Mouse (Mus musculus) right cerebral cortex, adult 2 months (tissue): ENCODE data around the gene Adgrg5.

ENCODE experiments used
- DNase-seq, 2 experiments: peaks; one replicate each; pipeline ENCODE4 v3.0.0; 2021 to 2022; ENCODE audit warnings: low spot score in 2 of 2

The Adgrg5 gene

GRCm38 (mm10) chr8:94967071-94967470, 43.6 kb downstream of the Adgrg5 start:
- no peak for DNase-seq

DNA sequence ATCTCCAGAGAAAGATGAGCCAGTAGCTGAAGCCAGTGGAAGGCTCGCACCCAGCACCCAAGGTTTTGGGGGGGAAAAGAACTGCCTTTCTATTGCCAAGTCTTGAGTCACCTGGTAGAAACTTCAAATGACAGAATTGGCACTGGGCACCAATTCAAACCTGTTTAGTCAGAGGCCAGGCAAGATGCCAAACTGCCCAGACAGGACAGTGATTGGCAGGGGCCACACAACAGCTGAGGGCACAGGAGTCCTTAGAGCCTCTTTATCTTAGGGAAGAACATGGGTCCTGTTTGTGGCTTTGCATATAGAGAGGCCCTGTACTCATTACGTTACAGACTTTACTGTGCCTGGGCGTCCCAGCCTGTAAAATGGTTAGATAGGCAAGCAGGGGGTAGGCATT, 44.1 kb downstream of the Adgrg5 start:
- DNase-seq, result no peak

DNA sequence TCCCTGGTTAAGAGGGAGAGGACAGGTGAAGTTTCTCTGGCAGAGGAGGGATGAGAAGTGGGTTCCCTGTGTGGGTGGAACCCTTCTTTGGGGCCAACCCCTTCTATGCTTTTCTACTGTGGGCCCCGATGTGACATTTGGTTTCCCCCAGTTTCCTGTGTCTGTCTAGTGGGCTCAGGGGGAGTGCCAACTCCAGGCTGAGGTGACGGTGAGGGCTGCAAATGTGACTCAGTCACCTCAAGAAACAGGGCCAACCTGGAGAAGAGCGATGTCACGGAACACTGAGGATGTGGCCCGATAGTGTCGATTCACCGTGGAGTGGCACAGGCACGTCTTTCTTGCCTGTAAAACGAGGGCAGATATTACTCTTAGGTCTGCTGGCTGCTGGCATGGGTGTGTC, 49.8 kb downstream of the Adgrg5 start:
- DNase-seq, result no peak

GRCm38 (mm10) chr8:94973786-94974185, 50.3 kb downstream of the Adgrg5 start:
- DNase-seq, result no peak

DNA sequence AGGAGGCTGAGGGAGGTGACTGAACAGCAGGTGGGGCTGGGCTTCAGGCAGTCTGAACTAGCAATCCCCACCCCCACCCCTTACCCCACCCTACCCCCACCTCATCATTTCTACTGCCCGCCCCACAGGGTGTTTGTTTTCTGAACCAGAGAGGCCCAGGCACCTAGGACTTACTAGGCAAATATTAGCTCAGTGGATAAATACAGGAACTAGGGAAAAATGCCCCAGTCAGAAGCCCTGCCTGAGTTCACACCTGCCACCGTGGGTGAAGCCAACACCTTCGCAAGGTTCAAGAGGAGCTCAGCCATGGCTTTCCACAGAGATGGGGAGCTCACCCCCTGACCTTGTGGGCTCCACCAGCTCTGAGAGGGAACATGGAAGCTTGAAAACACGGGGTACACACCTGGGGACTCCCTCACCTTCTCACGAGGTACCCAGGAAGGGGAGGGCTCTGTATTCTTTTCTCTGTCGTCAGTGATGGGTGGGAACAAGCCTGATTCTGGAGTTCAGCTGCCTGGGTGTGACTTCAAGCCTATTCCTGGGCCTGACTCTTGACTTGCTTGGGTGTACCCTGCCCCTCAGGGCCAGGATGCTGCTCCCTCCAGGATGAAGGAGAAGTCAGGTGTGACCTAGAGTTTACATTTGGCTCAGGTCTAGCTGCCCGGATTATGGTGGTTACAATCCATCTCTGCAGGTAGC, 51.1 kb downstream of the Adgrg5 start, which contains the start of gene Adgrg1:
TSS of gene Adgrg1 (plus strand) at position 285 of the 699 bp plus-strand sequence.
- no peak for DNase-seq

- DNase-seq, result no peak
Observed at GRCm38 (mm10) chr8:94976651-94977417, 53.3 kb downstream of the Adgrg5 start.

DNA sequence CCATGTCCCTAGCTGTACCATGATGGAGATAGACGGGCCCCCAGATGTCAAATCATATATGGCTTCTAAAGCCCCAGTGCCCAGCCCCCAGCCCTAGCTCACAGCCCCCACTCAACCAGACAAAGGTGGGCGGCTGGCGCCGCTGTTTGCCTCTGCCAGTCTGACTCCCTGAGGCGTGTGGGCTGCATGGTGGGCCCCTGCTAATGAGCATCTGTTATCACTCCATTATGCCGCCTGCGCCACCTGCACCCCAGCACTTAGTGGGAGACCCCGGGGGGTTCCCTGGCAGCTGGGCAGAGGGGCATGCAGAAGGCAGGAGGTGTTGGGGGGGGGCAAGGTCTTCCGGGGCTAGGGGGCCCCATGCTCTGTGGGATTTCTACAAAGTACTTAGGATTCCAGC, 54.6 kb downstream of the Adgrg5 start:
- no peak for DNase-seq

DNA sequence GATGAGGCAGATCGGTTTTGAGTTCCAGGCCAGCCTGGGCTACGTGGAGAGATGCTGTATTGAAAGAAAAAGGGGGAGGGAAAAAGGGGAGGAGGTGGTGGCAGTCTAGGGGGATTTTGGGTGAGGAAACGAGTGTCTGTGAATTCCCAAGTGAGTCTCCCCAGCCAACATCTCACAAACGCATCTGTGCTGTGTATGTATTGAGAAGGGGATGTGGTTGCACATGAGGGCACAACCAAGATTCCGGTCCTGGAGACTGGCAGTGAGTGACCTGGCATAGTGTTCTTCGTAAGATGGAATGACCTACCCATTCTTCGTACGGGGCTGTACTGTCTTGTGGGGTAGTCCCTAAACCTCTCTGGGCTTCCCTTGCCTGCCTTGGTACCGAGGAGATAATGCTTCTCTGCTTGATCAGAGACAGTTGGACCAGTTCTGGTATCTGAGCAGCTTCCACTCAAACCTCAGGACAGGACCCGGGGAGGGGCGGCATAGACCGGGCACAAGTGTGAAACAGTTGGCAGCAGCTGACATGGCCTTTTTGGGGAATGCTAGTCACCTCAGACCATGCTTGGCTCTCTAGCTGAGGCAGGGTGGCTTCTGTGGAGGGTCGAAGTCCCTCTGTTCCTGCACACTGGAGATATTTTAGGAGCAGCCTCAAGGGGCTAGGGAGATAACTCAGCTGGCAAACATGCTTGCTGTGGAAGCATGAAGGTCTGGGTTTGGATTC, 55.3 kb downstream of the Adgrg5 start:
- no peak for DNase-seq

DNA sequence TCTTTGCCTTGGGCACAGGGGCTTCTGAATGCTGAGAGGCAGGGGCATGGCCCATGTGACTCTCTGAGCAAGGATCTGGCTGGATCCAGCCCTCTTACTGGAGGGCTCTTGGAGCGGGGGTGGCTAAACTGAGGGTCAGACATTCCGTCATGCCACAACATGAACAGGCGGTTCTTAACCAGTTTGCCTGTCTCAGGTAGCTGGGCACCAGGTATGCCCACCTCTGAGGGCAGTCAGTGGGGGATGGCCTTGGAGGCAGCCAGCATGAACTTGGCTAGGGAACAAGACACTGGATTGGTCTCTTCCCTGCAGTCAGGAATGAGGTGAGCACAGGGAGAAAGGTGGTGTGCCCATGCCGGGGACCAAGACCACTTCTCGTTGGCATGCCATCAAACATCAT, 56.7 kb downstream of the Adgrg5 start:
- no peak for DNase-seq

DNA sequence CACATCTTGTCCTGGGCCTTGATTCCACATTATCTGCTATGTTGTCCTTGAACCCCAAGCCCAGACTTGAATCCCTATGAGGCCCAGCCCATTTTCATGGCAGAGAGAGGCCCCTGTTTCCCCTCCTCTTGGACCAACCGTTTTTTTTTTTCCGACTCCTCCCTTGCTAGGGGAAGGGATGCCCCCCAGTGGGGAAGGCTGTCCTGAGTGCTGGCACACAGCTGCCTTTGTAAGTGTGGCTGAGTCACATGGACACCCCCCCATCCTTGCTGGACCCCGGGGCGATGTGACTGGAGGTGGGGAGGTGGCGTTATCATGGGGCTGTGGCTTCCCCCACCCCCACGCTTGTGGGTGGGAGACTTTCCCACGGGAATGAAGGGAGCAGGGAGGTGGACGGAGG, 57.5 kb downstream of the Adgrg5 start:
- no peak for DNase-seq

DNA sequence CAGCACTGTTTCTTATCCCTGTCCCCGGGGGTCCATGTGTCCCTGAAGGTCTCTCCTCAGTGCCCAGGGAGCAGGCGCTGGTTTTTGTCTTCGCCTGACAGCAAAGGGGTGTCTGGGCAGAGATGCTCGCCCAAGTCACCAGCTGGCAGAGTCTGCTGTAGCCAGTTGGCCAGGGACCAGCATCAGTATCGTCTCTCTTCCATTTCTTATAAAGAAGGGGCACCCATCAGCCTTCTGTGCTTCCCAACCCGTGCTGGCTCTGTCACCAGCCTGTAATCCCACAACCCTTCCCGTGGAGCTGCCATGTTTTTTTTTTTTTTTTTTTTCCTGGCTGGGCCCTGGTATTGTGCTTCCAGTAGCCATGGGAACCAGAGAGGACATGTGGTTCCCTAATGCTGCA, 58.4 kb downstream of the Adgrg5 start:
- DNase-seq, result no peak

GRCm38 (mm10) chr8:94983146-94983545, 59.7 kb downstream of the Adgrg5 start:
- no peak for DNase-seq

- DNase-seq, result peak; percentile 68
Observed at GRCm38 (mm10) chr8:94983881-94984516, 60.5 kb downstream of the Adgrg5 start.

DNA sequence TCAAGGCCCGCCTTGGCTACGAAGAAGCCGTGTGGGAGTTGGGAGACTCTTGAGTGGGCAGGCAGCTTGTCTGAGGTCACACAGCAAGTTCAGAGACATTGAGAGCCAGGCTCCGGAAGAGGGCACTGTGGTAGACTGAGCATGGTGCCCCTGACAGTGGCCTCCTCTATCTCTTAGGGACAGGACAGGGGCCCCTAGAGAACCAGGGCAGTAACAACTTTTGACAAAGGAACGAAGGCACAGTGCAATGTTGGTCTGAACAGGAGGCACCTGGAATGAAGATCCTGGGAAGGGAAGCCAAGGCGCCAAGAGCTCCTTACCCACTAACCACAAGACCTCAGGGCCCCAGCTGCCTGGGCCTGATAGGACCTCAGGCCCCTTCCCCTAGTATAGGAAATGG, 61.5 kb downstream of the Adgrg5 start:
- DNase-seq, result no peak

- peak in 1 of 2 experiments; percentile 40 for DNase-seq
Observed at GRCm38 (mm10) chr8:94986676-94987075, 63.2 kb downstream of the Adgrg5 start.

DNA sequence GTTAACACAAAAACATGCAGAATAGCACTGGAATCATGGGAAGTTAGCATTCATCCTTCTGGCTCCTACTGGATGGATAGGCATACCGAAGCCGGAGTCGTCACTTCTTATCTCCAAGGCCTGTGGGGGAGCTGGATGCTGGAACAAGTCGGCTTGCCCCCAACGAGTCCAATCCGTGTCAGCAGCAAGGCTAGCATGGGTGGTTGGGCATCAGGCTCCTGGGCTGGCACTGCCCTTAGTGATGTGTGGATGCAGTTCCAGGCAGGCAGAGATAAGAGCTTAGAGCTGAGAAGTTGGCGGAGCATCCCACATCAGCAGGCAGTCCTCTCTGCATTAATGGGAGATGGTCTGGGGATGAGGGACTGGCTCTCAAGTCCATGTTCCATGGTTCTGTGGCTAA, 64.1 kb downstream of the Adgrg5 start:
- no peak for DNase-seq

DNA sequence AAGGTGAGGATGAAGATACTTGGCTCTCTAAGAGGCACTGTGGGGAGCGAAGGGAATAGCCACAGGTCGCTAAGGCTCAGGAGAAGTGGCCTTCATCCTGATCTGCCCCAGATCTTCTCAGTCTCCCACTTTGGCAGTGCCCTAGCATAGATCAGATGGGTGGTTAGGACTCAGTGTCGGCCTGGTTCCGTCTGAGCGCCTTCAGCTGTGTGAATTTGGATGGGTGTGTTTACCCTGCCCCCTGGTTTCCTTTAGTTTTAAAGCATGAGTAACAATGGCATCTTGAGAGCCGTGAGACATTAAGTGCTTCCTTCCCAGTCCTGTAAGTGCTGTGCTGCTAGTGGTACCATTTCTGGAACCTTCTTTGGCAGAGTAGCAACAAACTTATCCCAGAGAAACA, 65.1 kb downstream of the Adgrg5 start:
- DNase-seq, result no peak

DNA sequence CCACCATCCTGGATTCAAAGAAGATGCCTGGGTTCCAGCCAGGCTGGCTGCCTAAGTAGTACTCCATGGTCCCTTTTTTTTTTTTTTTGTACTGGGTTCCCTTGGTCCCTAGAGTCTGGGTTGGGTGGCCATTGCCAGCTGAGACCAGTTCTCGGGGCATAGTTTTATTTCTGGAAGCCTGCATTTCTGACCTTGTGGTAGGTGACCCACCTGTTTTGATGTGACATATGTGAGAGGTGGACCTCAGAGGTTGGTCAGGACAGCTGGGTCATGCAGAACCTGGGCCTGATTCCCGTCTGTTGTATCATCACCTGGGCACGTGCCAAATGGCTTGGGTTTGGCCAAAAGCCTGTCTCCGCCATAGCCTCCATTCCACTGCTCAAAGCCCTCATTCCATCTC, 66.2 kb downstream of the Adgrg5 start:
- no peak for DNase-seq

DNA sequence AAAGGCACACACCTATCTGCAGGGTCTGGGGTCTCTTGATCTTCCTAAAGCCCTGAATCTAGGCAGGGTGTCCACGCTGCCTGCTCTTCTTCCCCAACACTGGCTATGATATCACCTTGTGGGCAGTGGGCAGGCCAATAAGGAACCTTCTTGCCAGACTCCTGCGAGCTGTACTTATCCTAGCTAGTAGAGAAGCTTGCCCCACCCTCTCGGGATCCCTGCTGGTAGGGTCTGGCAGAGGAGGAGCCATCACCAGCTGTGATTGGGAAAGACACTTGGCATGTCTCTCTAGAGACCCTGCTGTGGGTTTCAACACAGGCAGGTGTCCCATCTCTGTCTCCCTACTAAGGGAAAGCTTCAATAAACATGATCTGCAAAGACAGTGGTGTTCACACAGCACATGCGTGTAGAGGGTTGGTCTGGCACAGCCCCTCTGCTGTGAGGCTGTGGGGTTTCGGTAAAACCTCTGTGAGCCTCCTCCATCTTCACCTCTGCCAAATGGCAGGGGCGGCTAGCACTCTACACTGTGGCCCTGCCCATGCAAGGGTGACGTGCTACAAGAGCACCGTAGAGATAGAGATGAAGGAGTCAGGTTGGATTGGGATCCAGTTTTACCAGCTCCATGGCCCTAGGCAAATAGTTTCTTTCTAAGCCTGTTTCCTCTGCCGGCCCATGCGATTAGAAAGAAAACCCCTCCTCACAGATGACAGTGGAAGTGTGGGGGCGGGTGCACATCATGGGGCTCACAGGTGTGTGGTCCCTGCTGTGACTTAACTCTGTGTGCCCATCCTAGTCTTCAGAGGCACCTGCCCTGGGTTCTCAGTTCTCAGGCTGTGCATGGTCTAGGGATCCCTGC, 67.3 kb downstream of the Adgrg5 start:
- no peak for DNase-seq

- DNase-seq, result no peak
Observed at GRCm38 (mm10) chr8:94991454-94991994, 68.0 kb downstream of the Adgrg5 start.

GRCm38 (mm10) chr8:94992010-94992409, 68.5 kb downstream of the Adgrg5 start:
- DNase-seq, result no peak
